Mouse (Mus musculus) neural tube, embryonic 13.5 days (tissue): ENCODE data around the gene Enox1. TPM values are rescaled to one million over a fixed set of nuclear protein-coding genes. Genes with fewer than 3 reads are reported as not detected.
A peak's percentile ranks its signal among the peaks of the same experiment; 100 is the strongest.

Experiments used
- ATAC-seq: fragments of 200-750 bp; cut with Nextera tagmentation; 2 replicates; pipeline ENCODE4 v1.8.0; 2017; ENCODE audit warnings: low read depth, mild to moderate bottlenecking, moderate TSS enrichment, moderate library complexity
- H3K27ac ChIP-seq: fragments of 300-500 bp; sonication (generic); replicated peaks from 2 replicates; pipeline ENCODE4 v1.5.1; 2015; ENCODE audit warnings: moderate library complexity, mild to moderate bottlenecking, inconsistent platforms
- H3K27me3 ChIP-seq: fragments of 300-500 bp; sonication (generic); 2 replicates; pipeline ENCODE4 v1.6.1; 2015; ENCODE audit warnings: mild to moderate bottlenecking, inconsistent platforms
- H3K36me3 ChIP-seq: fragments of 300-500 bp; sonication (generic); 2 replicates; pipeline ENCODE4 v1.6.1; 2015; ENCODE audit warnings: mild to moderate bottlenecking, inconsistent platforms
- H3K4me1 ChIP-seq: fragments of 300-500 bp; sonication (generic); replicated peaks from 2 replicates; pipeline ENCODE4 v1.6.1; 2015; ENCODE audit warnings: inconsistent platforms
- H3K4me2 ChIP-seq: fragments of 300-500 bp; sonication (generic); 2 replicates; pipeline ENCODE4 v1.6.1; 2015; ENCODE audit warnings: inconsistent platforms, mild to moderate bottlenecking, moderate library complexity
- H3K4me3 ChIP-seq: fragments of 300-500 bp; sonication (generic); 2 replicates; pipeline ENCODE4 v1.5.1; 2015; ENCODE audit warnings: mild to moderate bottlenecking, inconsistent platforms
- H3K9ac ChIP-seq: fragments of 300-500 bp; sonication (generic); 2 replicates; pipeline ENCODE4 v1.6.1; 2015; ENCODE audit warnings: moderate library complexity, mild to moderate bottlenecking, inconsistent platforms
- H3K9me3 ChIP-seq: fragments of 300-500 bp; sonication (generic); 2 replicates; pipeline ENCODE4 v1.6.1; 2016; ENCODE audit warnings: inconsistent platforms
- WGBS: fragments of 180-500 bp; shearing (Covaris S2); methylation state at CpG from one replicate; pipeline ENCODE4 v1.1.7; 2015; 5-methylcytosine and 5-hydroxymethylcytosine counted together
- polyA plus RNA-seq: library from polyadenylated mRNA; unstranded; fragments of >200 nt; fragmentation: Nextera tagmentation; extraction: Ambion mirVana; gene quantifications from 2 replicates; pipeline ENCODE4 v1.2.1, GENCODE M21; 2015

Enox1 gene
- polyA plus RNA-seq, 1 experiment from 2014 or later, result 44.9 TPM

GRCm38 (mm10) chr14:77593136-77593838 lies 436.7 kb downstream of the Enox1 start:
- no peaks in the 10 kb centered on the region for H3K9me3 ChIP-seq
- 20% methylated on average over 11 of the region's 11 CpGs for WGBS
- ATAC-seq, result peak; percentile 57
- H3K4me2 ChIP-seq, result no peak overlapping the region
- H3K9ac ChIP-seq, result no peak overlapping the region
- H3K27ac ChIP-seq, result 0 out of 2 replicates have a peak overlapping the region, but pooled peaks have one; percentile 23
- peaks cover 15% of the 10 kb centered on the region for H3K36me3 ChIP-seq
- H3K4me1 ChIP-seq, result peaks cover 22% of the 10 kb centered on the region
- H3K4me3 ChIP-seq, result no peak overlapping the region
- no peaks in the 10 kb centered on the region for H3K27me3 ChIP-seq

GRCm38 (mm10) chr14:77596216-77597175 lies 439.9 kb downstream of the Enox1 start:
- H3K9ac ChIP-seq, result no peak overlapping the region
- ATAC-seq, result no peak
- H3K4me3 ChIP-seq, result no peak overlapping the region
- no peak overlapping the region for H3K4me2 ChIP-seq
- H3K4me1 ChIP-seq, result peaks cover 31% of the 10 kb centered on the region
- H3K9me3 ChIP-seq, result no peaks in the 10 kb centered on the region
- peaks cover 15% of the 10 kb centered on the region for H3K36me3 ChIP-seq
- H3K27me3 ChIP-seq, result no peaks in the 10 kb centered on the region
- H3K27ac ChIP-seq, result 0 out of 2 replicates have a peak overlapping the region, but pooled peaks have one; percentile 33
- 80% methylated on average over 14 of the region's 14 CpGs for WGBS

DNA sequence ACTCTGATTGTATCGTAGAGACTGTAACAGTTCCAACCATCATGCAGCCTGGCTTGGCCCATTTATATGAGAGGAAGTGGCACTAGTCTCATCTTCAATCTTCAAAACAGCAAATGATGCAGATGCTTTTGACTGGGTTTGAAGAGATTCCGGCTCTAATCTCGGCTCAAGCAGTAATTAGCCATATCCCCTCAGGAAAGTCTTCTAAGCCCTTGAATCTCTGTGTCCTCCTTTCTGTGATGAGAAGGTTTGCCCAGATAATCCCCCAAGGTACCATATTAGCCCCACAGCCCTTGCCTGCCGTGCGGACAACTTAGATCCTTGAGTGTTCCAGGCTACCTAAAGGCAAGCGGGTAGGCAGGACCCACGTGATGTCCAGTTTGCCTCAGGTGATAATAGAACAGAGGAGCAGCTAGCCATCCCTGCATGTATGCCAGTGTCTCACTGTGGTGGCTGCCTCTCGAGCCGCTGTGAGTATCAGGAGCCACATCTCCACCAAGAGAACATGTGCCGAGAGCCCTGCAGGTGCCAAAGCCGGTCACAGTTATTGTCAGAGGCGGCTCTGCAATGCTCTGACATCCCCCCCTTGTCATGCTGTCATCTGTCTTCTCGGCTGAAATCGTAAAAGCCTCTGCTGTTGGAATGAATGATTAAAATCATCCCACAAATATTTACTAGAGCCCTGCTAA lies 442.6 kb downstream of the Enox1 start:
- no peak overlapping the region for H3K4me2 ChIP-seq

GRCm38 (mm10) chr14:77600773-77601172 lies 444.2 kb downstream of the Enox1 start:
- 94% methylated on average over 1 of the region's 1 CpGs for WGBS
- peaks cover 21% of the 10 kb centered on the region for H3K36me3 ChIP-seq
- ATAC-seq, result no peak

More for the DNA sequence above, 442.6 kb downstream of the Enox1 start:
- 56% methylated on average over 14 of the region's 14 CpGs for WGBS
- Histone ChIP-seq H3K4me1 (peaks cover 20% of the 10 kb centered on the region), H3K27ac (peak overlapping the region; percentile 65), H3K9ac (0 out of 2 replicates have a peak overlapping the region, but pooled peaks have one; percentile 9), H3K4me3 (no peak overlapping the region), H3K27me3 (no peaks in the 10 kb centered on the region), H3K9me3 (no peaks in the 10 kb centered on the region), H3K36me3 (peaks cover 11% of the 10 kb centered on the region; the same call in 1 of the 2 replicates)
- ATAC-seq, result no peak

GRCm38 (mm10) chr14:77601446-77601845 lies 444.9 kb downstream of the Enox1 start:
- H3K4me3 ChIP-seq, result no peak overlapping the region
- H3K36me3 ChIP-seq, result peaks cover 26% of the 10 kb centered on the region
- H3K27me3 ChIP-seq, result no peaks in the 10 kb centered on the region
- 88% methylated on average over 2 of the region's 2 CpGs for WGBS
- ATAC-seq, result no peak
- H3K9me3 ChIP-seq, result no peaks in the 10 kb centered on the region
- no peak overlapping the region for H3K9ac ChIP-seq
- peaks cover 14% of the 10 kb centered on the region for H3K4me1 ChIP-seq
- H3K27ac ChIP-seq, result no peak overlapping the region
- no peak overlapping the region for H3K4me2 ChIP-seq

More at GRCm38 (mm10) chr14:77600773-77601172, 444.2 kb downstream of the Enox1 start:
- Histone ChIP-seq H3K27me3 (no peaks in the 10 kb centered on the region), H3K27ac (no peak overlapping the region), H3K4me1 (peaks cover 20% of the 10 kb centered on the region), H3K4me2 (no peak overlapping the region), H3K4me3 (no peak overlapping the region), H3K9me3 (no peaks in the 10 kb centered on the region), H3K9ac (no peak overlapping the region)

DNA sequence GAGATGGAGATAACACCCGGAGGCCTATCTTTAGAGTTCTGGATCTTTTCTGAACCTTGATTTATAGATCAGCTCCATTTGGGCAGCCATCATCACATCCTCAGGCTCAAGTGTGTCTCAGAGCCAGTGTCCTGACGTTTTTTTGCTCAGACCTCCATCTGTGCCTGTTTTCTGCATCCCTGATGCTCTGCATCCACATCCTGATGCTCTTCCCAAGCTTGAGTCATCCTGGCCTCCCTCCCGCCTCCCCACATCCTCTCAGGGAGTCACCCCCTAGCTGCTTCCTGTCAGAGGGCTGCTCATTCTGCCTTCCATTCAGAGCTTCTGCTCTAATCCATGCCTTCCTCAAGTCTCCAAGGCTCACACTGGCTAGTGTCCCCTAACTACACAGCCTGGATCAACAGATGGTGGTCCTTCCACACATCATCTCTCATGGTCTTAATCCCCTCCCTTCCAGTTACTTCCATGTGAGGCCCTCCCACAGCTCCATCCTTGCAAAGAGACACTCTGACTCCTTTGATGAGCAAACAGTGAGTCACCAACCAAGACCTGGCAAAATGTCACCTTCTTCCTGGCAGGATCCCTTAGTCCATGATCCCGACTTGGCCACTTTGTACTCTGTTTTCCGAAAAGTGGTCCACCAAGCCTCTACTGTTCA lies 451.7 kb downstream of the Enox1 start:
- H3K4me2 ChIP-seq, result no peak overlapping the region
- no peaks in the 10 kb centered on the region for H3K9me3 ChIP-seq
- no peak overlapping the region for H3K9ac ChIP-seq
- H3K36me3 ChIP-seq, result peaks cover 34% of the 10 kb centered on the region
- no peak for ATAC-seq
- H3K4me1 ChIP-seq, result no peaks in the 10 kb centered on the region
- H3K4me3 ChIP-seq, result no peak overlapping the region
- no peaks in the 10 kb centered on the region for H3K27me3 ChIP-seq
- 84% methylated on average over 5 of the region's 5 CpGs for WGBS
- no peak overlapping the region for H3K27ac ChIP-seq

GRCm38 (mm10) chr14:77615201-77615600 lies 458.6 kb downstream of the Enox1 start:
- no peaks in the 10 kb centered on the region for H3K9me3 ChIP-seq
- ATAC-seq, result no peak
- H3K36me3 ChIP-seq, result peaks cover 17% of the 10 kb centered on the region
- no peaks in the 10 kb centered on the region for H3K27me3 ChIP-seq
- H3K4me2 ChIP-seq, result no peak overlapping the region
- H3K4me3 ChIP-seq, result no peak overlapping the region
- WGBS, result 90% methylated on average over 16 of the region's 16 CpGs
- peaks cover 11% of the 10 kb centered on the region for H3K4me1 ChIP-seq
- no peak overlapping the region for H3K27ac ChIP-seq
- H3K9ac ChIP-seq, result no peak overlapping the region

DNA sequence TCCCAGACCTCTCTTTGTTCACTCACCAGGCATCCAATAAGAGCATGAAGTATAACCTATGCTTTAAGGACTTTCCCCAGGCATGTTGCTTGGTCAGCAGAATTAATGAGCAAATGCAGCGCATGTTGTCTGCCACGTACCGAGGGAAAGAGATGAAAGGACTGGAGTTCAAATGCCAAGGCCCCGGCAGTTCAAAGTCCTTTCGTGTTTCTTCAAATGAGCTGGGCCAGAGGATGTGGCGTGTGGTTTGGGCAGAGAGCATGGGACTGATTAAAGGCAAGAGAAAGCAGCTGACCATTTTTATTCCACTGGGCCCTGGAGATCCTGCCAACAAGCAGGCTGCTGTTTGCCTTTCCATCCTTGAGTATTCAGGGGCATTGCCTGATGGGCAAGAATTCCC lies 460.7 kb downstream of the Enox1 start:
- no peak overlapping the region for H3K4me3 ChIP-seq
- no peak overlapping the region for H3K4me2 ChIP-seq
- H3K27ac ChIP-seq, result 0 out of 2 replicates have a peak overlapping the region, but pooled peaks have one; percentile 6
- no peaks in the 10 kb centered on the region for H3K9me3 ChIP-seq
- no peaks in the 10 kb centered on the region for H3K27me3 ChIP-seq
- no peak overlapping the region for H3K9ac ChIP-seq
- 43% methylated on average over 6 of the region's 6 CpGs for WGBS
- no peak for ATAC-seq
- peaks cover 17% of the 10 kb centered on the region for H3K4me1 ChIP-seq
- H3K36me3 ChIP-seq, result peaks cover 7% of the 10 kb centered on the region; the same call in 1 of the 2 replicates

DNA sequence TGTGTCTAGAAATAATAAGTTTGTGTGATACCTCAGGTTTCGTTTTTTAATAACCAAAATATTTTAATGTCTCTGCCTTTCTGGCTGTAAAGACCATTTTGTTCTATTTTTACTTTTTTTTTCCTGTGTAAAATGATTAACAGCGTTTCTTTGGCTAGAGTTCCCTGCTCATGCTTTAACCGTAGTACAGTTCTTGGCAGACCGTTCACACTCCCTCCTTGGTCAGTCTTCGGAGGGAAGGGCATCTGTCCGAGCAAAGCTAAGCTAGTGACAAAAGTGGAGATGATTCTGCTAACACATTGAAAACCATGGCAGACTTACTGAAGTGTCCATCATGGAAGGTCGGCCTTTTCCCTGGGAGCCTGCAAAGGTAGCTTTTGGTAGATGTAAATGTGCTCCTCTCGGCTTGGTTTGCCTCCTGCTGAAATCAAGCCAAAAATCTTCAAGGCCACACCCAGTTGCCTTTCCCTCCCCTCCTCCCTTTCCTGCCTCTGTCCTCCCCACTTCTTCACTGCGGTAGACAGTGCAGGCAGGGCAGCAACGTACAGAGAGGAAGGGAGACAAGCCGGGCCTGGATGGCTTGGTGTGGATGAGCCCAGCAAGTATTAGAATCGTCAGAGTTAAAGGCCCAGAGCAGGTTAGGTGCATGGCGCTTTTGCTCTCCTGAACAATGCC lies 461.7 kb downstream of the Enox1 start:
- Histone ChIP-seq H3K4me3 (no peak overlapping the region), H3K9ac (no peak overlapping the region), H3K27ac (no peak overlapping the region), H3K9me3 (no peaks in the 10 kb centered on the region), H3K27me3 (no peaks in the 10 kb centered on the region), H3K36me3 (peaks cover 7% of the 10 kb centered on the region; the same call in 1 of the 2 replicates), H3K4me2 (no peak overlapping the region), H3K4me1 (peaks cover 17% of the 10 kb centered on the region)
- WGBS, result 74% methylated on average over 13 of the region's 13 CpGs
- no peak for ATAC-seq

GRCm38 (mm10) chr14:77621473-77622264 lies 465.1 kb downstream of the Enox1 start:
- H3K36me3 ChIP-seq, result no peaks in the 10 kb centered on the region
- 73% methylated on average over 4 of the region's 4 CpGs for WGBS
- no peak overlapping the region for H3K27ac ChIP-seq
- H3K9ac ChIP-seq, result no peak overlapping the region
- H3K9me3 ChIP-seq, result no peaks in the 10 kb centered on the region
- H3K4me2 ChIP-seq, result no peak overlapping the region
- no peak for ATAC-seq
- H3K27me3 ChIP-seq, result no peaks in the 10 kb centered on the region
- peaks cover 20% of the 10 kb centered on the region for H3K4me1 ChIP-seq
- no peak overlapping the region for H3K4me3 ChIP-seq
